Mouse (Mus musculus): ENCODE data around the gene Zpld1. TPM values are rescaled to one million over a fixed set of nuclear protein-coding genes. Genes with fewer than 3 reads are reported as not detected.

The Zpld1 gene
- polyA plus RNA-seq, 1 experiment from 2014 or later, result 0.05 TPM

GRCm38 (mm10) chr16:55277447-55277846, 20.3 kb downstream of the Zpld1 start:
- H3K4me2 ChIP-seq (replicated peaks; ENCODE audit: low read depth), result no peak overlapping the region
- H3K4me3 ChIP-seq (ENCODE audit: low read depth, low read length), result no peak overlapping the region
- H3K9ac ChIP-seq (ENCODE audit: low read depth, low read length), result no peak overlapping the region
- H3K4me1 ChIP-seq (replicated peaks; ENCODE audit: control insufficient read depth, insufficient read depth, low read length), result no peaks in the 10 kb centered on the region
- ATAC-seq, result no peak
- 94% methylated on average over 3 of the region's 3 CpGs for WGBS
- no peaks in the 10 kb centered on the region for H3K36me3 ChIP-seq (ENCODE audit: control insufficient read depth, insufficient read depth)
- H3K27me3 ChIP-seq (replicated peaks; ENCODE audit: control insufficient read depth, insufficient read depth, low read length), result no peaks in the 10 kb centered on the region
- no peaks in the 10 kb centered on the region for H3K9me3 ChIP-seq (ENCODE audit: control insufficient read depth)
- TF ChIP-seq CTCF (IDR thresholded peaks at IDR 0.05; ENCODE audit: low read depth), result no peak
- H3K27ac ChIP-seq (ENCODE audit: low read depth, low read length), result no peak overlapping the region

GRCm38 (mm10) chr16:55265281-55265680, 32.5 kb downstream of the Zpld1 start:
- H3K36me3 ChIP-seq (ENCODE audit: control insufficient read depth, insufficient read depth), result no peaks in the 10 kb centered on the region
- TF ChIP-seq CTCF (IDR thresholded peaks at IDR 0.05; ENCODE audit: low read depth), result no peak
- H3K4me1 ChIP-seq (replicated peaks; ENCODE audit: control insufficient read depth, insufficient read depth, low read length), result no peaks in the 10 kb centered on the region
- ATAC-seq, result no peak
- no peaks in the 10 kb centered on the region for H3K9me3 ChIP-seq (ENCODE audit: control insufficient read depth)
- 53% methylated on average over 4 of the region's 4 CpGs for WGBS
- no peak overlapping the region for H3K9ac ChIP-seq (ENCODE audit: low read depth, low read length)
- no peak overlapping the region for H3K4me2 ChIP-seq (replicated peaks; ENCODE audit: low read depth)
- H3K4me3 ChIP-seq (ENCODE audit: low read depth, low read length), result no peak overlapping the region
- H3K27me3 ChIP-seq (replicated peaks; ENCODE audit: control insufficient read depth, insufficient read depth, low read length), result no peaks in the 10 kb centered on the region
- H3K27ac ChIP-seq (ENCODE audit: low read depth, low read length), result no peak overlapping the region

GRCm38 (mm10) chr16:55260862-55261574, 36.8 kb downstream of the Zpld1 start:
- no peak overlapping the region for H3K27ac ChIP-seq (ENCODE audit: low read depth, low read length)
- no peaks in the 10 kb centered on the region for H3K4me1 ChIP-seq (replicated peaks; ENCODE audit: control insufficient read depth, insufficient read depth, low read length)
- H3K4me3 ChIP-seq (ENCODE audit: low read depth, low read length), result no peak overlapping the region
- no peak overlapping the region for H3K4me2 ChIP-seq (replicated peaks; ENCODE audit: low read depth)
- H3K27me3 ChIP-seq (replicated peaks; ENCODE audit: control insufficient read depth, insufficient read depth, low read length), result no peaks in the 10 kb centered on the region
- TF ChIP-seq CTCF (IDR thresholded peaks at IDR 0.05; ENCODE audit: low read depth), result no peak
- 62% methylated on average over 7 of the region's 7 CpGs for WGBS
- H3K9me3 ChIP-seq (ENCODE audit: control insufficient read depth), result no peaks in the 10 kb centered on the region
- H3K9ac ChIP-seq (ENCODE audit: low read depth, low read length), result no peak overlapping the region
- ATAC-seq, result no peak
- no peaks in the 10 kb centered on the region for H3K36me3 ChIP-seq (ENCODE audit: control insufficient read depth, insufficient read depth)

GRCm38 (mm10) chr16:55259719-55260118, 38.1 kb downstream of the Zpld1 start:
- H3K4me1 ChIP-seq (replicated peaks; ENCODE audit: control insufficient read depth, insufficient read depth, low read length), result no peaks in the 10 kb centered on the region
- no peak for ATAC-seq
- H3K9ac ChIP-seq (ENCODE audit: low read depth, low read length), result no peak overlapping the region
- no peaks in the 10 kb centered on the region for H3K36me3 ChIP-seq (ENCODE audit: control insufficient read depth, insufficient read depth)
- no peak for TF ChIP-seq CTCF (IDR thresholded peaks at IDR 0.05; ENCODE audit: low read depth)
- no peak overlapping the region for H3K27ac ChIP-seq (ENCODE audit: low read depth, low read length)
- H3K27me3 ChIP-seq (replicated peaks; ENCODE audit: control insufficient read depth, insufficient read depth, low read length), result no peaks in the 10 kb centered on the region
- WGBS, result 90% methylated on average over 6 of the region's 6 CpGs
- H3K4me3 ChIP-seq (ENCODE audit: low read depth, low read length), result no peak overlapping the region
- no peak overlapping the region for H3K4me2 ChIP-seq (replicated peaks; ENCODE audit: low read depth)
- H3K9me3 ChIP-seq (ENCODE audit: control insufficient read depth), result no peaks in the 10 kb centered on the region

GRCm38 (mm10) chr16:55240996-55241395, 56.8 kb downstream of the Zpld1 start:
- Histone ChIP-seq H3K27ac (ENCODE audit: low read depth, low read length) (no peak overlapping the region), H3K27me3 (replicated peaks; ENCODE audit: control insufficient read depth, insufficient read depth, low read length) (no peaks in the 10 kb centered on the region), H3K9me3 (ENCODE audit: control insufficient read depth) (no peaks in the 10 kb centered on the region), H3K4me2 (replicated peaks; ENCODE audit: low read depth) (no peak overlapping the region), H3K4me3 (ENCODE audit: low read depth, low read length) (no peak overlapping the region), H3K4me1 (replicated peaks; ENCODE audit: control insufficient read depth, insufficient read depth, low read length) (no peaks in the 10 kb centered on the region), H3K36me3 (ENCODE audit: control insufficient read depth, insufficient read depth) (no peaks in the 10 kb centered on the region), H3K9ac (ENCODE audit: low read depth, low read length) (no peak overlapping the region)
- no peak for ATAC-seq
- no peak for TF ChIP-seq CTCF (IDR thresholded peaks at IDR 0.05; ENCODE audit: low read depth)
- 65% methylated on average over 2 of the region's 2 CpGs for WGBS

- no peak overlapping the region for H3K4me2 ChIP-seq (replicated peaks; ENCODE audit: low read depth)
- no peaks in the 10 kb centered on the region for H3K27me3 ChIP-seq (replicated peaks; ENCODE audit: control insufficient read depth, insufficient read depth, low read length)
- WGBS, result 59% methylated on average over 1 of the region's 1 CpGs
- no peak for ATAC-seq
- H3K4me3 ChIP-seq (ENCODE audit: low read depth, low read length), result no peak overlapping the region
- no peaks in the 10 kb centered on the region for H3K36me3 ChIP-seq (ENCODE audit: control insufficient read depth, insufficient read depth)
- H3K4me1 ChIP-seq (replicated peaks; ENCODE audit: control insufficient read depth, insufficient read depth, low read length), result no peaks in the 10 kb centered on the region
- no peaks in the 10 kb centered on the region for H3K9me3 ChIP-seq (ENCODE audit: control insufficient read depth)
- no peak overlapping the region for H3K27ac ChIP-seq (ENCODE audit: low read depth, low read length)
- no peak for TF ChIP-seq CTCF (IDR thresholded peaks at IDR 0.05; ENCODE audit: low read depth)
- H3K9ac ChIP-seq (ENCODE audit: low read depth, low read length), result no peak overlapping the region
Measured at GRCm38 (mm10) chr16:55228995-55229622, 68.7 kb downstream of the Zpld1 start.
